Mouse (Mus musculus): ENCODE results near the gene Stpg3. TPM values are rescaled to one million over a fixed set of nuclear protein-coding genes. Genes with fewer than 3 reads are reported as not detected.

Gene Stpg3
- polyA plus RNA-seq, 1 experiment, result not detected

DNA sequence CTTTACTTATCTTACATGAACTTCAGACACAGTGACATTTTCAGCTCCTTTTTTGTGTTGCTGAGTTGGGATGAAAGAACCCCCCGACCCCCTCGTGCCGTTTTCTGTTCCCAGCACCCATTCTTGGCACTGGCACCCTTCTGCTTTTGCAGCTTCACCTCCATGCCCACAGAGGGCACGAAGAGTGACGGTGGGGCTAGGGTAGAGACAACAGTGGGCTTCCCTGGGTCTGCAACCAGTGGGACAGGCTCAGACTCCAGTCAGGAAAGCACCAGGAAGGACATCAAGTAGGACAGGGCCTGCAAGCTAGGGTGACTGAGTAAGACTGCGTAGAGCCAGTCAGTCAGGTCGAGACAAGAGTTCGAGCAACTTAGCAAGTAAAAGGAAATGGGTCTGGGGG lies 25.9 kb upstream of the Stpg3 start:
- Histone ChIP-seq H3K27ac (ENCODE audit: control insufficient read depth, insufficient read depth, low read depth, low read length, poor library complexity) (no peak overlapping the region), H3K4me3 (replicated peaks; ENCODE audit: control insufficient read depth, low read depth, low read length) (no peak overlapping the region), H3K4me1 (ENCODE audit: control insufficient read depth, insufficient read depth, low read length) (peaks cover 2% of the 10 kb centered on the region)
- 57% methylated on average over 8 of the region's 8 CpGs for WGBS
- no peak for TF ChIP-seq POLR2A (IDR thresholded peaks at IDR 0.05; ENCODE audit: borderline replicate concordance, control insufficient read depth, low read depth, low read length)
- TF ChIP-seq CTCF (IDR thresholded peaks at IDR 0.05; ENCODE audit: control insufficient read depth, insufficient read depth, low read length), result no peak

DNA sequence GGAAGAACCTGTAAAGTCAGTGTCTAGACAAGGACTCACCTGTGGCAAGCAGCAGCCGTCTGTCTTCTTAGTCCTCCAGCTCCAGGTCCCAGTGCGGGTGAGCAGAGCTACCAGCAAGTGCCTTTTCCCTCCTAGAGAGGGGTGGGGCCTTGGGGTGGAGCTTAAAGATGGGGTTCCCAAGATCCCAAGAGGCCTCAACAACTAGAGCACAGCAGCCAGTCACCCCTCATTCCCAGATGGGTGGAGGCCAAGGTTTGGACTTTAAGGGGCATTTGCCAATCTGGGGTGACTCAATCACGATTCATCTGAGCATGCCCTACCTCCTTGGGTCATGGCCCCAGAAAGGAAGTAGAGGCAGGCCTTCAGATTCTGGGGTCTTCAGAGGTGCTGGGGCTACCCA lies 25.3 kb upstream of the Stpg3 start:
- 83% methylated on average over 3 of the region's 3 CpGs for WGBS
- Histone ChIP-seq H3K27ac (ENCODE audit: control insufficient read depth, insufficient read depth, low read depth, low read length, poor library complexity) (no peak overlapping the region), H3K4me3 (replicated peaks; ENCODE audit: control insufficient read depth, low read depth, low read length) (no peak overlapping the region), H3K4me1 (ENCODE audit: control insufficient read depth, insufficient read depth, low read length) (peaks cover 2% of the 10 kb centered on the region)
- TF ChIP-seq CTCF (IDR thresholded peaks at IDR 0.05; ENCODE audit: control insufficient read depth, insufficient read depth, low read length) (no peak), POLR2A (IDR thresholded peaks at IDR 0.05; ENCODE audit: borderline replicate concordance, control insufficient read depth, low read depth, low read length) (no peak)

DNA sequence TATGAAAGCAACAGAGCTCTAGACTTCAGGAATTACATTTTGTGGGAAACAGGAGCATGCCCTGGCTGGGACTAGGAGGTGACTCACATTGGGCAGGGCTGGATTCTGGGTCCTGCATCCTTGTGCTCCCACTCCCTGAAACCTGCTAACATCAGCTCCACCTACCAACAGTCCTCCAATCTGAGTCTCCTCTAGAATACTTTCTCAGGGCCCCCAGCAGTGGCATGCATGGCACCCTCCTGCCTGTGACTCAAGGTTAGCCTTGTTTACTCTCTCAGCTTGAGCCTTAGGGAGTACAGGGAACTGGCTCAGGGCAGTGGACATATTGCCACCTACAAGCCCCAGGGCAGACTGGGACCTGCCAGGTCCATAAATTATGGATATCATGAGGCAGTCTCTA lies 23.7 kb upstream of the Stpg3 start:
- no peak overlapping the region for H3K4me3 ChIP-seq (replicated peaks; ENCODE audit: control insufficient read depth, low read depth, low read length)
- TF ChIP-seq CTCF (IDR thresholded peaks at IDR 0.05; ENCODE audit: control insufficient read depth, insufficient read depth, low read length), result no peak
- no peak for TF ChIP-seq POLR2A (IDR thresholded peaks at IDR 0.05; ENCODE audit: borderline replicate concordance, control insufficient read depth, low read depth, low read length)
- H3K27ac ChIP-seq (ENCODE audit: control insufficient read depth, insufficient read depth, low read depth, low read length, poor library complexity), result no peak overlapping the region
- H3K4me1 ChIP-seq (ENCODE audit: control insufficient read depth, insufficient read depth, low read length), result peaks cover 2% of the 10 kb centered on the region

DNA sequence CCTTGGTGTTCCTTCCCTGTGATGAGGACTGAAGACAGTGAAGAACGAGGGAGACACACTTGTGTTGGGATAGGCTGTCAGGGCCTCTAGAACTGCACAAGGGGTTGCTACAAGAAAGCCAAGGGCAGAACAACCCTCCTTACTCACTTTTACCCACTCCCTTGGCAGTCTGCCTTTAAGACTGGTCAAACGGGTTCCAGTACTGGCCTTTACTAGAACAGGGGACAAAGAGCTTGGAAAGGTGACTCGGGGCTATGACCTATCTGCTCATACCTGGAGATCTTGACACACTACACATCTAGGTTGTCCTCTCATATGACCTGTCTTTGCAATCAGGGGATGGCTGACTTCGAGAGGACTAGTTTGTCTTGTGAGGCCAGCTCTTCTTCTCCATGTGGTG lies 23.1 kb upstream of the Stpg3 start:
- peaks cover 2% of the 10 kb centered on the region for H3K4me1 ChIP-seq (ENCODE audit: control insufficient read depth, insufficient read depth, low read length)
- 67% methylated on average over 4 of the region's 4 CpGs for WGBS
- TF ChIP-seq POLR2A (IDR thresholded peaks at IDR 0.05; ENCODE audit: borderline replicate concordance, control insufficient read depth, low read depth, low read length) (no peak), CTCF (IDR thresholded peaks at IDR 0.05; ENCODE audit: control insufficient read depth, insufficient read depth, low read length) (no peak)

DNA sequence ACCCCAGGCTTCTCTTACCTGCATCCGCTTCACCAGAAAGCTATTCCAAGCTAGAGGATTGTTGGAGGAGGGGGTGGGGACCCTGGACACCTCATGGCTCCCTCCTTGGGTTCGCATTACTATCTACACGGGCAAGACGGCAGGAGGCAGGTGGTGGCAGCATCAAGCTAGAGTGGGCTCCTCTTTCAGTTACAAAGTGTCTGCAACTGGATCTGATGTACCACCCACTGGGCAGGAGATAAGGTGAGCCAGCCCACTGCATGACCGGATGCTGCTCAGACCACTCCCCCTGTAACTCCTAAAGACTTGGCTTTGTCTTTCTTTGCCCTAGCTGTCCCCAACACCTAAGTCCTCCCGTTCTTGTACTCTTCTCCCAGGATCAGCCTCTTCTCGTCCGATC lies 22.2 kb upstream of the Stpg3 start, which contains the start of gene Rnf224:
TSS of gene Rnf224 (minus strand) at position 174 of the 400 bp plus-strand sequence.
- WGBS, result 77% methylated on average over 8 of the region's 8 CpGs
- no peak for TF ChIP-seq CTCF (IDR thresholded peaks at IDR 0.05; ENCODE audit: control insufficient read depth, insufficient read depth, low read length)
- TF ChIP-seq POLR2A (IDR thresholded peaks at IDR 0.05; ENCODE audit: borderline replicate concordance, control insufficient read depth, low read depth, low read length), result no peak
- Histone ChIP-seq H3K4me1 (ENCODE audit: control insufficient read depth, insufficient read depth, low read length) (peaks cover 2% of the 10 kb centered on the region), H3K4me3 (replicated peaks; ENCODE audit: control insufficient read depth, low read depth, low read length) (no peak within 1 kb of the TSS), H3K27ac (ENCODE audit: control insufficient read depth, insufficient read depth, low read depth, low read length, poor library complexity) (no peak within 1 kb of the TSS)

More for the DNA sequence above, 23.1 kb upstream of the Stpg3 start:
- Histone ChIP-seq H3K27ac (ENCODE audit: control insufficient read depth, insufficient read depth, low read depth, low read length, poor library complexity) (no peak overlapping the region), H3K4me3 (replicated peaks; ENCODE audit: control insufficient read depth, low read depth, low read length) (no peak overlapping the region)

DNA sequence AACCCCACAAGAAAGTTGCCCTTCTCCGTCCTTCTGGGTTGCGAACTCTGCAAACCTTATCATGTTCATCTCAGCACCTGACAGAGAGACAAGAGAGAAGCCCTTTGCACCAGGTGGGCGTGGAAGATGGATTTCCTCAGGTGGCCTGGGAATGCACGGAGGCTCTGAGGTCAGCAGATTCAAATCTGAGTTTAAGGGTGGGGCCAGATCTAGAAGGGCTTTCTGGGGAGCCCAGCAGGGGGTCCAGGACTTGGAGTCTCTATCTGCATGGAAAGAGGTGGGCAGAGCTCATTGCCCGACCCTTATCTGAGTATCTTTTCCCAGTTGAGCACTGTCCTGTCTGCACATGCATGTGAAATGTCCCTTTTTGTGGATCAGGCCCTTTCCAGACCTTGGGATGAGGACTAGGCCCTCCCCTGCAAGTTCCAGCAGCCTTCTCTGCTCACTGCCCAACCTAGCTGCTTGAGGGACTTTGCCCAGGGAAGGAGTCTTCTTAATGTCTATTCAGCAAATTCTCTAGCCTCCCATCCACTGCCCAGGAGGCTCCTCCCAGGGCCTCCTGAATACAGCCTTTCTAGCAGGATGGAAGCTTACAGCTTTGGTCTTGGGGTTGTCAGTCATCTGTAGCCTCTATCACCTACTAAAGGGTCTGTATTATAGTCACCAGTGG lies 20.2 kb upstream of the Stpg3 start:
- no peak overlapping the region for H3K4me3 ChIP-seq (replicated peaks; ENCODE audit: control insufficient read depth, low read depth, low read length)
- no peak overlapping the region for H3K27ac ChIP-seq (ENCODE audit: control insufficient read depth, insufficient read depth, low read depth, low read length, poor library complexity)
- 72% methylated on average over 5 of the region's 5 CpGs for WGBS
- no peaks in the 10 kb centered on the region; the same call in 1 of the 2 replicates for H3K4me1 ChIP-seq (ENCODE audit: control insufficient read depth, insufficient read depth, low read length)
- TF ChIP-seq CTCF (IDR thresholded peaks at IDR 0.05; ENCODE audit: control insufficient read depth, insufficient read depth, low read length) (no peak), POLR2A (IDR thresholded peaks at IDR 0.05; ENCODE audit: borderline replicate concordance, control insufficient read depth, low read depth, low read length) (no peak)

DNA sequence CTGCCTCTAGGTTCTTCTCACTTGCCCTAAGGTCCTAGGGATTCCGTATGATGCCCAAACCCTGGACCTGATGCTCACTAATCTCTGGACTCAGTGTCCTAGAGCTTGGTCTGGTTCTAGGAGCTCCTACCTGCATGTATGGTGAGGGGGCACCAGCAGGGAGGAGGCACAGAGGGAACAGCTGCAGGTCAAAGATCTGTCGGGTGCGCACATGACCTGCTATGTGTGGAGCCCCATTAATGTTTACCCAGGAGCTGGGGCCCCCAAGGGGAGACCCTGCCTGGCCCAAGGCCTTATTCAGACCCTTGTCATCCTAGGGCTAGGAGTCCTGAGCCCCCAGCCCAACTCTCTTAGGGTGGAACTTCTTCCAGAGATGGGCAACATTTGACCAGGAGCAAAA lies 19.6 kb upstream of the Stpg3 start, which contains the start of gene Slc34a3:
TSS of gene Slc34a3 (minus strand) at position 315 of the 400 bp plus-strand sequence.
- H3K4me1 ChIP-seq (ENCODE audit: control insufficient read depth, insufficient read depth, low read length), result no peaks in the 10 kb centered on the region; the same call in 1 of the 2 replicates
- no peak within 1 kb of the TSS for H3K27ac ChIP-seq (ENCODE audit: control insufficient read depth, insufficient read depth, low read depth, low read length, poor library complexity)
- WGBS, result 51% methylated on average over 3 of the region's 3 CpGs
- TF ChIP-seq POLR2A (IDR thresholded peaks at IDR 0.05; ENCODE audit: borderline replicate concordance, control insufficient read depth, low read depth, low read length) (no peak), CTCF (IDR thresholded peaks at IDR 0.05; ENCODE audit: control insufficient read depth, insufficient read depth, low read length) (no peak)
- no peak within 1 kb of the TSS for H3K4me3 ChIP-seq (replicated peaks; ENCODE audit: control insufficient read depth, low read depth, low read length)

DNA sequence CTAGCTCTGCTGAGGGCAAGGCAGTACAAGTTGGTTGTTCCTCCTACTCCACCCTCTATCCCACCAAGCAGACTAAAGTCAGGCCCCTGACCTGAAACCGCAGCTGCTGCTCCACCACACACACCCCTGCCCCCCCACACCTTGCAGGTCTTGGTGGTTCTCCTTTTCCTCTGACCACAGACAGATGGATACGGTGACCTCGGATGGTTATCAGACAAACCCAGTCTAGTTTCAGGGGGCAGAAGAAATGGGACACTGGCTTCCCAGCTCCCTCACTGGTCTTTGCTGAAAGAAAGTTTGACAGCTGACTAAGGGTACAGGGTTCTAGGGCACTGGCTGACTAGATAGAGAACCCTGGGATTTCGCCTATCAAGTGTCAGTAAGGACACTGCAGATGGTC lies 19.0 kb upstream of the Stpg3 start:
- 10% methylated on average over 4 of the region's 4 CpGs for WGBS
- no peak overlapping the region for H3K27ac ChIP-seq (ENCODE audit: control insufficient read depth, insufficient read depth, low read depth, low read length, poor library complexity)
- H3K4me1 ChIP-seq (ENCODE audit: control insufficient read depth, insufficient read depth, low read length), result no peaks in the 10 kb centered on the region; the same call in 1 of the 2 replicates
- no peak for TF ChIP-seq POLR2A (IDR thresholded peaks at IDR 0.05; ENCODE audit: borderline replicate concordance, control insufficient read depth, low read depth, low read length)
- no peak for TF ChIP-seq CTCF (IDR thresholded peaks at IDR 0.05; ENCODE audit: control insufficient read depth, insufficient read depth, low read length)
- H3K4me3 ChIP-seq (replicated peaks; ENCODE audit: control insufficient read depth, low read depth, low read length), result no peak overlapping the region
